Comparison of ENCODE assay signal across 10 mouse cellular contexts in genomic region chr8:124569100-124569499, GRCm38 (mm10). TPM values are rescaled to one million over a fixed set of nuclear protein-coding genes. Genes with fewer than 3 reads are reported as not detected.
DNase-seq lines count a peak whose midpoint lies in the region; ATAC-seq and TF ChIP-seq lines count a peak whose summit lies in the region.
"Had no signal": no experiment of that assay in that cellular context is flagged by ENCODE, and none has a peak within 500 bp of the region (broad histone marks: within the 10 kb centered on the region; RNA-seq: fewer than 3 reads in every experiment).

No protein-coding gene starts in this region.

- no peaks in the 10 kb centered on the region for H3K4me1 ChIP-seq in forebrain, postnatal 0 days (ENCODE audit: insufficient read depth)
- H3K4me1 ChIP-seq in forebrain, embryonic 14.5 days (ENCODE audit: control insufficient read depth, insufficient read depth, low read length), result no peaks in the 10 kb centered on the region
- peaks cover 39% of the 10 kb centered on the region for H3K4me1 ChIP-seq in lung, embryonic 16.5 days (replicated peaks; ENCODE audit: control insufficient read depth, insufficient read depth, low read length)
- peaks cover 13% of the 10 kb centered on the region for H3K4me1 ChIP-seq in embryonic facial prominence, embryonic 14.5 days (ENCODE audit: control insufficient read depth, insufficient read depth, low read length)
- H3K4me1 ChIP-seq in forebrain, embryonic 11.5 days (replicated peaks; ENCODE audit: control insufficient read depth, insufficient read depth, low read length), result no peaks in the 10 kb centered on the region
- H3K4me1 ChIP-seq: limb, embryonic 12.5 days had no signal

- H3K4me3 ChIP-seq in forebrain, postnatal 0 days (ENCODE audit: low read depth, low read length), result no peak overlapping the region
- no peak overlapping the region for H3K4me3 ChIP-seq in forebrain, embryonic 14.5 days (ENCODE audit: low read depth, low read length)
- no peak overlapping the region for H3K4me3 ChIP-seq in lung, embryonic 16.5 days (ENCODE audit: low read length)
- no peak overlapping the region for H3K4me3 ChIP-seq in embryonic facial prominence, embryonic 14.5 days (ENCODE audit: low read depth, low read length)
- no peak overlapping the region for H3K4me3 ChIP-seq in myocyte
- H3K4me3 ChIP-seq in forebrain, embryonic 11.5 days (ENCODE audit: low read depth, low read length), result no peak overlapping the region
- H3K4me3 ChIP-seq: limb, embryonic 12.5 days had no signal

- no peaks in the 10 kb centered on the region for H3K36me3 ChIP-seq in forebrain, postnatal 0 days (ENCODE audit: insufficient read depth)
- H3K36me3 ChIP-seq in forebrain, embryonic 14.5 days (ENCODE audit: control insufficient read depth, insufficient read depth, low read length), result no peaks in the 10 kb centered on the region
- no peaks in the 10 kb centered on the region for H3K36me3 ChIP-seq in lung, embryonic 16.5 days (ENCODE audit: control insufficient read depth, insufficient read depth, low read length)
- no peaks in the 10 kb centered on the region for H3K36me3 ChIP-seq in embryonic facial prominence, embryonic 14.5 days (ENCODE audit: control insufficient read depth, insufficient read depth, low read length)
- H3K36me3 ChIP-seq in myocyte (ENCODE audit: control insufficient read depth, insufficient read depth), result no peaks in the 10 kb centered on the region
- no peaks in the 10 kb centered on the region for H3K36me3 ChIP-seq in forebrain, embryonic 11.5 days (ENCODE audit: control insufficient read depth, insufficient read depth, low read length)
- H3K36me3 ChIP-seq: limb, embryonic 12.5 days had no signal

- no peaks in the 10 kb centered on the region for H3K27me3 ChIP-seq in forebrain, postnatal 0 days (ENCODE audit: insufficient read depth, low read length)
- H3K27me3 ChIP-seq in forebrain, embryonic 14.5 days (replicated peaks; ENCODE audit: control insufficient read depth, insufficient read depth, low read length), result no peaks in the 10 kb centered on the region
- no peaks in the 10 kb centered on the region for H3K27me3 ChIP-seq in lung, embryonic 16.5 days (ENCODE audit: control insufficient read depth, insufficient read depth, low read depth, low read length)
- H3K27me3 ChIP-seq in embryonic facial prominence, embryonic 14.5 days (replicated peaks; ENCODE audit: control insufficient read depth, insufficient read depth, low read length), result no peaks in the 10 kb centered on the region
- peaks cover 34% of the 10 kb centered on the region for H3K27me3 ChIP-seq in myocyte (ENCODE audit: control insufficient read depth, insufficient read depth, insufficient read length)
- no peaks in the 10 kb centered on the region for H3K27me3 ChIP-seq in forebrain, embryonic 11.5 days (ENCODE audit: control insufficient read depth, insufficient read depth, low read length)

- no peak overlapping the region for H3ac ChIP-seq in myocyte (ENCODE audit: control insufficient read depth, insufficient read length)

- H3K9me3 ChIP-seq in forebrain, postnatal 0 days (ENCODE audit: low read length), result no peaks in the 10 kb centered on the region
- H3K9me3 ChIP-seq in forebrain, embryonic 14.5 days (replicated peaks; ENCODE audit: control insufficient read depth, low read length), result no peaks in the 10 kb centered on the region
- no peaks in the 10 kb centered on the region for H3K9me3 ChIP-seq in lung, embryonic 16.5 days (ENCODE audit: control insufficient read depth, low read length)
- no peaks in the 10 kb centered on the region for H3K9me3 ChIP-seq in embryonic facial prominence, embryonic 14.5 days (ENCODE audit: control insufficient read depth, low read length)
- no peaks in the 10 kb centered on the region for H3K9me3 ChIP-seq in forebrain, embryonic 11.5 days (ENCODE audit: control insufficient read depth, low read length)
- H3K9me3 ChIP-seq: limb, embryonic 12.5 days had no signal

- H3K4me2 ChIP-seq in forebrain, postnatal 0 days (ENCODE audit: low read depth), result no peak overlapping the region
- no peak overlapping the region for H3K4me2 ChIP-seq in forebrain, embryonic 14.5 days (ENCODE audit: low read length)
- H3K4me2 ChIP-seq in lung, embryonic 16.5 days (ENCODE audit: low read depth, low read length), result no peak overlapping the region
- no peak overlapping the region for H3K4me2 ChIP-seq in embryonic facial prominence, embryonic 14.5 days (ENCODE audit: low read depth, low read length)
- no peak overlapping the region for H3K4me2 ChIP-seq in myocyte (ENCODE audit: low read depth)
- H3K4me2 ChIP-seq in forebrain, embryonic 11.5 days (ENCODE audit: low read depth, low read length, severe bottlenecking), result no peak overlapping the region
- H3K4me2 ChIP-seq: limb, embryonic 12.5 days had no signal

- H3K9ac ChIP-seq in forebrain, postnatal 0 days, result no peak overlapping the region
- no peak overlapping the region for H3K9ac ChIP-seq in forebrain, embryonic 14.5 days (ENCODE audit: low read length)
- H3K9ac ChIP-seq in lung, embryonic 16.5 days (ENCODE audit: low read length), result peak overlapping the region; percentile 36; the same call in 1 of the 2 replicates
- H3K9ac ChIP-seq in embryonic facial prominence, embryonic 14.5 days (ENCODE audit: low read depth, low read length), result no peak overlapping the region
- no peak overlapping the region for H3K9ac ChIP-seq in forebrain, embryonic 11.5 days (ENCODE audit: low read length)
- H3K9ac ChIP-seq: limb, embryonic 12.5 days had no signal

- ATAC-seq in forebrain, postnatal 0 days, result peak; percentile 59; the same call in 1 of the 2 replicates
- ATAC-seq in forebrain, embryonic 14.5 days, result no peak
- ATAC-seq in lung, embryonic 16.5 days (ENCODE audit: low read depth), result no peak
- peak; percentile 10; the same call in 1 of the 2 replicates for ATAC-seq in embryonic facial prominence, embryonic 14.5 days (ENCODE audit: low read depth)
- no peak for ATAC-seq in forebrain, embryonic 11.5 days (replicated peaks; ENCODE audit: low FRiP score)

- WGBS in forebrain, postnatal 0 days, result 66% methylated on average over 2 of the region's 2 CpGs
- 61% methylated on average over 2 of the region's 2 CpGs for WGBS in forebrain, embryonic 14.5 days
- WGBS in lung, embryonic 16.5 days, result 60% methylated on average over 2 of the region's 2 CpGs
- 53% methylated on average over 2 of the region's 2 CpGs for WGBS in embryonic facial prominence, embryonic 14.5 days
- WGBS in forebrain, embryonic 11.5 days, result 73% methylated on average over 2 of the region's 2 CpGs

- no peak for TF ChIP-seq CTCF in forebrain, postnatal 0 days (IDR thresholded peaks at IDR 0.05; ENCODE audit: low read depth)

- TF ChIP-seq POLR2A in myocyte (IDR thresholded peaks at IDR 0.05; ENCODE audit: insufficient read length, low read depth), result no peak

- DNase-seq in forebrain, postnatal 0 days, result no peak
- no peak for DNase-seq in forebrain, embryonic 14.5 days (ENCODE audit: low spot score)
- DNase-seq in lung, postnatal 36 days, result no peak
- peak; percentile 33 for DNase-seq in embryonic facial prominence, embryonic 14.5 days (ENCODE audit: low spot score)
- no peak for DNase-seq in kidney, adult 18-20 months
- no peak for DNase-seq in forebrain, embryonic 11.5 days (ENCODE audit: low spot score)

- no peak overlapping the region for H3K27ac ChIP-seq in forebrain, postnatal 0 days (ENCODE audit: low read depth, low read length)
- H3K27ac ChIP-seq in forebrain, embryonic 14.5 days (ENCODE audit: low read depth, low read length), result no peak overlapping the region
- peak overlapping the region; percentile 31; the same call in 1 of the 2 replicates for H3K27ac ChIP-seq in lung, embryonic 16.5 days (ENCODE audit: low read length)
- no peak overlapping the region for H3K27ac ChIP-seq in embryonic facial prominence, embryonic 14.5 days (replicated peaks; ENCODE audit: low read depth, low read length)
- H3K27ac ChIP-seq in forebrain, embryonic 11.5 days (ENCODE audit: low read depth, low read length), result no peak overlapping the region
- H3K27ac ChIP-seq: limb, embryonic 12.5 days had no signal

- no peaks in the 10 kb centered on the region for H3K79me2 ChIP-seq in myocyte (ENCODE audit: control insufficient read depth, insufficient read depth)

TF ChIP-seq in myocyte, 11 proteins besides CTCF, POLR2A, EP300 and RAD21:
- peak; percentile 32 for TF ChIP-seq USF1 (IDR thresholded peaks at IDR 0.05; ENCODE audit: low read depth)
- TF ChIP-seq MYOG (IDR thresholded peaks at IDR 0.05; ENCODE audit: control insufficient read depth in 1 of 3, insufficient read depth in 1 of 3, insufficient read length in 2 of 3, low read depth in 2 of 3), result no peak

RNA-seq across cellular contexts. Expression of gene Agt, which starts 0.4 kb away (rescaled TPM):
- 27.7 and 29.4 TPM in 2 replicates for total RNA-seq in forebrain, postnatal 0 days (2014; rRNA removed)
- 18.6 and 30.0 TPM in 2 replicates for polyA plus RNA-seq in forebrain, postnatal 0 days (2015; fragmentation: Nextera tagmentation; extraction: Ambion mirVana)
- not detected in 2 replicates for polyA plus RNA-seq in forebrain, embryonic 14.5 days (2014; fragmentation: Nextera tagmentation; extraction: Ambion mirVana)
- 11.6 and 17.4 TPM in 2 replicates for polyA plus RNA-seq in lung, embryonic 16.5 days (2015; fragmentation: Nextera tagmentation; extraction: Ambion mirVana)
- 1.7 and 3.3 TPM in 2 replicates for polyA plus RNA-seq in embryonic facial prominence, embryonic 14.5 days (2014; fragmentation: Nextera tagmentation; extraction: Ambion mirVana)
- 0.70 TPM for polyA plus RNA-seq in myocyte (2012; fragmentation: generic; extraction: Trizol)
- polyA plus RNA-seq in forebrain, embryonic 11.5 days (2014; fragmentation: Nextera tagmentation; extraction: Ambion mirVana), result not detected in 2 replicates
- total RNA-seq: ES-E14 had no signal
- polyA plus RNA-seq: limb, embryonic 12.5 days had no signal

RNA-seq across cellular contexts. Expression of gene Capn9, which starts 6.8 kb away (rescaled TPM):
- total RNA-seq in forebrain, postnatal 0 days (2014; rRNA removed), result not detected in 2 replicates
- 0.29 and 0.34 TPM in 2 replicates for polyA plus RNA-seq in forebrain, postnatal 0 days (2015; fragmentation: Nextera tagmentation; extraction: Ambion mirVana)
- polyA plus RNA-seq in forebrain, embryonic 14.5 days (2014; fragmentation: Nextera tagmentation; extraction: Ambion mirVana), result 0.19 TPM in 1 of 2 replicates, not detected in the other
- 0.09 and 0.19 TPM in 2 replicates for polyA plus RNA-seq in lung, embryonic 16.5 days (2015; fragmentation: Nextera tagmentation; extraction: Ambion mirVana)
- 0.10 TPM in 1 of 2 replicates, not detected in the other for polyA plus RNA-seq in embryonic facial prominence, embryonic 14.5 days (2014; fragmentation: Nextera tagmentation; extraction: Ambion mirVana)
- 0.04 TPM for polyA plus RNA-seq in myocyte (2012; fragmentation: generic; extraction: Trizol)
- polyA plus RNA-seq in forebrain, embryonic 11.5 days (2014; fragmentation: Nextera tagmentation; extraction: Ambion mirVana), result 0.15 TPM in 1 of 2 replicates, not detected in the other
- total RNA-seq: ES-E14 had no signal
- polyA plus RNA-seq: limb, embryonic 12.5 days had no signal

RNA-seq across cellular contexts. Expression of gene Cog2, which starts 48.5 kb away (rescaled TPM):
- total RNA-seq in forebrain, postnatal 0 days (2014; rRNA removed), result 30.4 and 32.9 TPM in 2 replicates
- polyA plus RNA-seq in forebrain, postnatal 0 days (2015; fragmentation: Nextera tagmentation; extraction: Ambion mirVana), result 13.7 and 19.3 TPM in 2 replicates
- polyA plus RNA-seq in forebrain, embryonic 14.5 days (2014; fragmentation: Nextera tagmentation; extraction: Ambion mirVana), result 37.0 and 41.2 TPM in 2 replicates
- 35.6 and 36.2 TPM in 2 replicates for polyA plus RNA-seq in lung, embryonic 16.5 days (2015; fragmentation: Nextera tagmentation; extraction: Ambion mirVana)
- 36.6 and 39.0 TPM in 2 replicates for polyA plus RNA-seq in embryonic facial prominence, embryonic 14.5 days (2014; fragmentation: Nextera tagmentation; extraction: Ambion mirVana)
- 26.3 TPM for polyA plus RNA-seq in myocyte (2012; fragmentation: generic; extraction: Trizol)
- 41.4 and 44.7 TPM in 2 replicates for polyA plus RNA-seq in forebrain, embryonic 11.5 days (2014; fragmentation: Nextera tagmentation; extraction: Ambion mirVana)

Comparison
In these comparisons a context has a peak if more than half of its experiments do, and no peak if none do; other contexts are left out.
1. ATAC-seq: peak in forebrain, postnatal 0 days (single experiment) and embryonic facial prominence, embryonic 14.5 days (single experiment); none in forebrain, embryonic 14.5 days (single experiment), lung, embryonic 16.5 days (single experiment) and forebrain, embryonic 11.5 days (single experiment).